Mouse (Mus musculus): ENCODE measurements around the gene Slfn5. TPM values are rescaled to one million over a fixed set of nuclear protein-coding genes. Genes with fewer than 3 reads are reported as not detected.

Slfn5 gene
- 57.8 TPM for polyA plus RNA-seq (2014; fragmentation: Illumina TruSeq; extraction: RNeasy Lipid Tissue Mini Kit (QIAGEN cat#74804); ENCODE audit: low read depth, low replicate concordance)

DNA sequence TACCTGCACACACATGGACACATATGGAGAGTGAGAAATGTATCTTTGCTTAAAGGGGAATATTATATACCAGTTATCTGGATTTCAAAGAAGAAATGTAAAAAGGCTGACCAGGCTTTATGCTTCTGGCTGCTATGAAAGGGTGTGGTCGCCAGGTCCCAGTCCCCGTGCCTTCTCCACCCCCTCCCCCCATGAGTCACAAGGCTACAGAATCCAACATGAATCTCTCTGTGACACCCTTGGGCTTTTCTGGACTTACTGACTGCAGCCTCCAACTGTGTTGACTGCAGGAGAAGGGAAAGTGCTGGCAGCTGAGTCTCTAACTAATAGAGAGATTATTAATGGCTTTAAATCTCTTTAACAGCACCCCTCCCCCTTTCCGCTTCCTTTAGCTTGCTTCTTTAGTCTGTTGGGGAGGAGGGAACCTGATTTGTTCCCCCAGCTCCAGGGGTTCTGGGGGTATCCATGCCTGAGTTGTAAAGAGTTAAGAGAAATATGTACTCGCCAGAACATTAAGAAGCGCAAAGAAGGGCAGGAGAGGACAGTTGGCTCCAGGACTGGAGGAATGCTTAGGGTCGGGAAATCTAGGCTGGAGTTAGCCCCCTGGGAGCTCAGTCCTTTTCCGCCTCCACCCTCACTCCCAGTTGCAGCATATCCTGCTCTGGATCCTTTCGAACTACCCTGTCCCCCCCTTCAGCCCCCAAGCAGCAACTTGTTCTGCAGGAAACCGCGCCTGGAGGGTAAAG is at the start of gene Slfn5:
Gene Slfn5, plus strand, starts transcription at position 614 of the 746 bp plus-strand sequence.

GRCm38 (mm10) chr11:82907651-82908607 is 43.2 kb upstream of the Slfn5 start, which contains the start of gene Nle1:
Gene Nle1 (minus strand): TSS chr11:82908411.

GRCm38 (mm10) chr11:82910250-82910649 is 40.9 kb upstream of the Slfn5 start, which contains the start of gene Unc45b:
Gene Unc45b (plus strand): TSS chr11:82910550.

DNA sequence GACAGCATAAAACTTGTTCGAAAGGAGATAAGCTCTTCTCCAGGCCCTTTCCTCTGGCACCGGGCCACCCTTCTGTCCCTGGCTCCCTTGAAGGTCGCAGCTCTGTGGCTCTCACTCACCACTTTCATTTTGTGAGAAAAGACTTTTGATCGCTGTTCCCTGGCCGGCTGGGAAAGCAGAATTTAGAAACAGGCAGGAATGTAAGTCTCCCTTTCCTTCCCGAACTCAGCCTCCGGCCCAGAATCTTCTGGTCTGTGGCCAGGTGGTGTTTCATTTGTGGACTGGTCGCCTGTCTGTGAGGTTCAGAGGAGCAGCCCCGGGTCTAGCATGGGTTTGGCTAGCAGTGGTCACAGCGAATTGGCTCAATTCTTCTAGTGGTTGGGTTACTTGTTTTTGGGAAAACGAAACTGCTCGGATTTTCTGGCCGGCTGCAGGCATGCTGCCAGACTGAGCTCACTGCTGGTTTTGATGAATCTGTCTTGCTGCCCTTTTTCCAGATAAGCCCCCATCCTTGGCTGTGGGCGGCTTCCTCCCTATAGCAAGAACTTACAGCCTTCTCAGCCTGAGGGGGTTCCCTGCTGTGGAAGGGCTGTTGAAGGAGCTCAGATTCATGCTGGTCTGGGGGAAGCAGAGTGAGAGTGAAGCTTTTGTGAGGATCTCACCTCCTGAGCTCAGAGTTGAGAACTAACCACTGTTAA is 40.5 kb downstream of the Slfn5 start, which contains the start of gene Slfn9:
Gene Slfn9, minus strand, starts transcription at position 362 of the 698 bp plus-strand sequence.

Other genes with a start within 250 kb of the Slfn5 start
- gene Cct6b, start 187.0 kb upstream of the Slfn5 start, polyA plus RNA-seq (2014; fragmentation: Illumina TruSeq; extraction: RNeasy Lipid Tissue Mini Kit (QIAGEN cat#74804); ENCODE audit: low read depth, low replicate concordance) = 0.26 TPM
- 17.0 TPM for gene Zfp830, start 187.0 kb upstream of the Slfn5 start, polyA plus RNA-seq (2014; fragmentation: Illumina TruSeq; extraction: RNeasy Lipid Tissue Mini Kit (QIAGEN cat#74804); ENCODE audit: low read depth, low replicate concordance)
- gene Lig3, start 170.2 kb upstream of the Slfn5 start, polyA plus RNA-seq (2014; fragmentation: Illumina TruSeq; extraction: RNeasy Lipid Tissue Mini Kit (QIAGEN cat#74804); ENCODE audit: low read depth, low replicate concordance) = 14.0 TPM
- 2.9 TPM for gene Rffl, start 80.1 kb upstream of the Slfn5 start, polyA plus RNA-seq (2014; fragmentation: Illumina TruSeq; extraction: RNeasy Lipid Tissue Mini Kit (QIAGEN cat#74804); ENCODE audit: low read depth, low replicate concordance)
- gene Rad51d, start 60.7 kb upstream of the Slfn5 start, polyA plus RNA-seq (2014; fragmentation: Illumina TruSeq; extraction: RNeasy Lipid Tissue Mini Kit (QIAGEN cat#74804); ENCODE audit: low read depth, low replicate concordance) = 11.0 TPM
- not detected for gene Fndc8, start 59.2 kb upstream of the Slfn5 start, polyA plus RNA-seq (2014; fragmentation: Illumina TruSeq; extraction: RNeasy Lipid Tissue Mini Kit (QIAGEN cat#74804); ENCODE audit: low read depth, low replicate concordance)
- gene Nle1, start 42.9 kb upstream of the Slfn5 start, polyA plus RNA-seq (2014; fragmentation: Illumina TruSeq; extraction: RNeasy Lipid Tissue Mini Kit (QIAGEN cat#74804); ENCODE audit: low read depth, low replicate concordance) = 21.4 TPM
- 197 TPM for gene Unc45b, start 40.8 kb upstream of the Slfn5 start, polyA plus RNA-seq (2014; fragmentation: Illumina TruSeq; extraction: RNeasy Lipid Tissue Mini Kit (QIAGEN cat#74804); ENCODE audit: low read depth, low replicate concordance)
- 1.2 TPM for gene Slfn9, start 40.5 kb downstream of the Slfn5 start, polyA plus RNA-seq (2014; fragmentation: Illumina TruSeq; extraction: RNeasy Lipid Tissue Mini Kit (QIAGEN cat#74804); ENCODE audit: low read depth, low replicate concordance)
- gene Slfn8, start 69.5 kb downstream of the Slfn5 start, polyA plus RNA-seq (2014; fragmentation: Illumina TruSeq; extraction: RNeasy Lipid Tissue Mini Kit (QIAGEN cat#74804); ENCODE audit: low read depth, low replicate concordance) = 2.1 TPM
- 7.0 TPM for gene Slfn2, start 113.8 kb downstream of the Slfn5 start, polyA plus RNA-seq (2014; fragmentation: Illumina TruSeq; extraction: RNeasy Lipid Tissue Mini Kit (QIAGEN cat#74804); ENCODE audit: low read depth, low replicate concordance)
- 0.55 TPM for gene Slfn1, start 165.5 kb downstream of the Slfn5 start, polyA plus RNA-seq (2014; fragmentation: Illumina TruSeq; extraction: RNeasy Lipid Tissue Mini Kit (QIAGEN cat#74804); ENCODE audit: low read depth, low replicate concordance)
- 0.39 TPM for gene Slfn4, start 223.8 kb downstream of the Slfn5 start, polyA plus RNA-seq (2014; fragmentation: Illumina TruSeq; extraction: RNeasy Lipid Tissue Mini Kit (QIAGEN cat#74804); ENCODE audit: low read depth, low replicate concordance)
- 4.6 TPM for gene Slfn3, start 240.0 kb downstream of the Slfn5 start, polyA plus RNA-seq (2014; fragmentation: Illumina TruSeq; extraction: RNeasy Lipid Tissue Mini Kit (QIAGEN cat#74804); ENCODE audit: low read depth, low replicate concordance)